ENCODE assay signal across 8 mouse cellular contexts in genomic region chr16:92443644-92444113, GRCm38 (mm10). TPM values are rescaled to one million over a fixed set of nuclear protein-coding genes. Genes with fewer than 3 reads are reported as not detected.
DNase-seq lines count a peak whose midpoint lies in the region; ATAC-seq lines count a peak whose summit lies in the region.
"Had no signal": no experiment of that assay in that cellular context is flagged by ENCODE, and none has a peak within 500 bp of the region (broad histone marks: within the 10 kb centered on the region; RNA-seq: fewer than 3 reads in every experiment).

No protein-coding gene starts in this region.

- no peaks in the 10 kb centered on the region for H3K27me3 ChIP-seq in intestine, embryonic 14.5 days (replicated peaks; ENCODE audit: control insufficient read depth, insufficient read depth, low read length)
- no peaks in the 10 kb centered on the region for H3K27me3 ChIP-seq in liver, embryonic 15.5 days
- no peaks in the 10 kb centered on the region for H3K27me3 ChIP-seq in forebrain, embryonic 10.5 days (ENCODE audit: poor library complexity, severe bottlenecking)
- H3K27me3 ChIP-seq: neural tube, embryonic 12.5 days had no signal

- ATAC-seq in activated CD4-positive, CD25-positive, alpha-beta regulatory T cell, adult 4 months, result peak; percentile 87
- no peak for ATAC-seq in intestine, embryonic 14.5 days (replicated peaks; ENCODE audit: low FRiP score, low TSS enrichment, low read depth)
- ATAC-seq in liver, embryonic 15.5 days (ENCODE audit: insufficient read depth), result 0 out of 2 replicates have a peak, but pooled peaks have one; percentile 17

- DNase-seq in gastrocnemius, adult 18-20 months (ENCODE audit: low spot score), result peak; percentile 80
- peak; percentile 58 for DNase-seq in intestine, embryonic 14.5 days (ENCODE audit: low spot score)
- DNase-seq in ovary, postnatal 14 days (ENCODE audit: low spot score), result no peak
- no peak for DNase-seq in thymus, postnatal 0 days (ENCODE audit: low spot score)
- DNase-seq in forebrain, embryonic 10.5 days (ENCODE audit: extremely low spot score, low spot score), result no peak

- H3K4me3 ChIP-seq in intestine, embryonic 14.5 days (ENCODE audit: low read depth, low read length), result no peak overlapping the region
- H3K4me3 ChIP-seq in liver, embryonic 15.5 days (replicated peaks), result no peak overlapping the region
- no peak overlapping the region for H3K4me3 ChIP-seq in forebrain, embryonic 10.5 days
- H3K4me3 ChIP-seq: neural tube, embryonic 12.5 days had no signal

- H3K4me2 ChIP-seq in intestine, embryonic 14.5 days (ENCODE audit: low read length), result no peak overlapping the region
- H3K4me2 ChIP-seq in liver, embryonic 15.5 days, result no peak overlapping the region
- H3K4me2 ChIP-seq: neural tube, embryonic 12.5 days had no signal

- H3K9me3 ChIP-seq in intestine, embryonic 14.5 days (ENCODE audit: control insufficient read depth, low read length), result no peaks in the 10 kb centered on the region
- no peaks in the 10 kb centered on the region for H3K9me3 ChIP-seq in liver, embryonic 15.5 days (replicated peaks)
- H3K9me3 ChIP-seq in forebrain, embryonic 10.5 days, result no peaks in the 10 kb centered on the region
- H3K9me3 ChIP-seq: neural tube, embryonic 12.5 days had no signal

- no peak overlapping the region for H3K9ac ChIP-seq in intestine, embryonic 14.5 days (ENCODE audit: low read length)
- no peak overlapping the region for H3K9ac ChIP-seq in liver, embryonic 15.5 days
- H3K9ac ChIP-seq: neural tube, embryonic 12.5 days had no signal

- WGBS in intestine, embryonic 14.5 days, result 55% methylated on average over 13 of the region's 13 CpGs
- WGBS in liver, embryonic 15.5 days (ENCODE audit: insufficient replicate concordance), result 14% methylated on average over 13 of the region's 13 CpGs
- WGBS in forebrain, embryonic 10.5 days, result 80% methylated on average over 13 of the region's 13 CpGs

- no peaks in the 10 kb centered on the region for H3K4me1 ChIP-seq in intestine, embryonic 14.5 days (replicated peaks; ENCODE audit: control insufficient read depth, insufficient read depth, low read length)
- H3K4me1 ChIP-seq in liver, embryonic 15.5 days (replicated peaks), result peaks cover 20% of the 10 kb centered on the region
- peaks cover 37% of the 10 kb centered on the region for H3K4me1 ChIP-seq in forebrain, embryonic 10.5 days

- H3K36me3 ChIP-seq in intestine, embryonic 14.5 days (ENCODE audit: control insufficient read depth, insufficient read depth, low read length), result no peaks in the 10 kb centered on the region
- H3K36me3 ChIP-seq in liver, embryonic 15.5 days (replicated peaks), result no peaks in the 10 kb centered on the region
- peaks cover 2% of the 10 kb centered on the region; the same call in 1 of the 2 replicates for H3K36me3 ChIP-seq in forebrain, embryonic 10.5 days (replicated peaks)
- H3K36me3 ChIP-seq: neural tube, embryonic 12.5 days had no signal

- H3K27ac ChIP-seq in intestine, embryonic 14.5 days (ENCODE audit: low read depth), result no peak overlapping the region
- no peak overlapping the region for H3K27ac ChIP-seq in liver, embryonic 15.5 days (replicated peaks)
- H3K27ac ChIP-seq in forebrain, embryonic 10.5 days, result no peak overlapping the region
- H3K27ac ChIP-seq: neural tube, embryonic 12.5 days had no signal

RNA-seq across cellular contexts. Expression of gene Rcan1, which starts 27.0 kb away (rescaled TPM):
- 1 to 10 TPM; 2.3 to 2.9 TPM for polyA plus RNA-seq in activated CD4-positive, CD25-positive, alpha-beta regulatory T cell, adult 4 months (2017; shearing (Covaris generic))
- total RNA-seq in gastrocnemius, adult 18-20 months (2021), result 100 to 1,000 TPM in 1 of 2 experiments, 10 to 100 TPM in 1; 53.2 to 329 TPM
- polyA plus RNA-seq in intestine, embryonic 14.5 days (2014; fragmentation: Nextera tagmentation; extraction: Ambion mirVana), result 24.2 and 25.3 TPM in 2 replicates
- 9.1 and 9.3 TPM in 2 replicates for polyA plus RNA-seq in liver, embryonic 15.5 days (2015; fragmentation: Nextera tagmentation; extraction: Ambion mirVana)
- 26.5 and 29.3 TPM in 2 replicates for polyA plus RNA-seq in thymus, postnatal 0 days (2015; fragmentation: Nextera tagmentation; extraction: Ambion mirVana)
- 34.4 and 34.7 TPM in 2 replicates for polyA plus RNA-seq in forebrain, embryonic 10.5 days (2016; fragmentation: Nextera tagmentation; extraction: Ambion mirVana)

RNA-seq across cellular contexts. Expression of gene Clic6, which starts 41.9 kb away (rescaled TPM):
- not detected for polyA plus RNA-seq in activated CD4-positive, CD25-positive, alpha-beta regulatory T cell, adult 4 months (2017; shearing (Covaris generic))
- total RNA-seq in gastrocnemius, adult 18-20 months (2021), result under 1 TPM in 1 of 2 experiments, not detected in 1; 0.14 TPM
- polyA plus RNA-seq in intestine, embryonic 14.5 days (2014; fragmentation: Nextera tagmentation; extraction: Ambion mirVana), result 26.7 and 29.9 TPM in 2 replicates
- polyA plus RNA-seq in liver, embryonic 15.5 days (2015; fragmentation: Nextera tagmentation; extraction: Ambion mirVana), result 0.40 and 0.54 TPM in 2 replicates
- polyA plus RNA-seq in thymus, postnatal 0 days (2015; fragmentation: Nextera tagmentation; extraction: Ambion mirVana), result 0.20 and 0.24 TPM in 2 replicates
- polyA plus RNA-seq in forebrain, embryonic 10.5 days (2016; fragmentation: Nextera tagmentation; extraction: Ambion mirVana), result 4.8 and 5.2 TPM in 2 replicates

Comparison
In these comparisons a context has a peak if more than half of its experiments do, and no peak if none do; other contexts are left out.
1. DNase-seq: peak in gastrocnemius, adult 18-20 months (single experiment) and intestine, embryonic 14.5 days (single experiment); none in ovary, postnatal 14 days (single experiment), thymus, postnatal 0 days (single experiment) and forebrain, embryonic 10.5 days (single experiment).